Mouse (Mus musculus) olfactory bulb, adult 2 months (tissue): ENCODE results near the gene Gpr85.

Source experiments
- CTCF ChIP-seq: fragments of 200-500 bp; IDR thresholded peaks from 2 replicates; pipeline ENCODE4 v1.5.1; 2012; ENCODE audit warnings: low read depth, mild to moderate bottlenecking, low read length, moderate library complexity; ENCODE audit not compliant: insufficient read depth
- POLR2A ChIP-seq: fragments of 200-500 bp; IDR thresholded peaks from 2 replicates; pipeline ENCODE4 v1.6.1; 2012; ENCODE audit warnings: mild to moderate bottlenecking, low read depth, low read length, moderate library complexity; ENCODE audit not compliant: insufficient read depth

DNA sequence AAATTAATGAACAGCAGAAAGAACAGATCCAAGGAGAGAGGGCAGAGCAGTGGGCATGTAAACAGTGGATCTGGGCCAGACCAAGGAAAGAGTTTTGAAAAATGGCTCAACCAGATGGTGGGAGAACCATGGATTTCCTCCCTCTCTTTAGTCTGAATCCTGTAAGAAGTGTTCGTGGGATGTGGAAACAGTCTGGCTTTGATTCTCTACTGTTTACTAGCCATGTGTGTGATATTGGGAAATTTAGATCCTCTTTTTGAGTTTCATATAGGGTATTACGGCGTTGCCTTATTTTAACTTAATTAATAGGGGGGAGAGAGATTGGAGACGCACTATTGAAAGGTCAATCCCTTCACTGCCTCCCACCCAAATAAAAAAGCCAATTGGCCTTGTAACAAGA, 13.5 kb upstream of the Gpr85 start:
- TF ChIP-seq POLR2A (no peak), CTCF (no peak)
